ENCODE assay signal across 16 mouse cellular contexts in genomic region chr9:48137507-48137906, GRCm38 (mm10). TPM values are rescaled to one million over a fixed set of nuclear protein-coding genes. Genes with fewer than 3 reads are reported as not detected.
A peak's percentile ranks its signal among the peaks of the same experiment; 100 is the strongest.
DNase-seq lines count a peak whose midpoint lies in the region; ATAC-seq and TF ChIP-seq lines count a peak whose summit lies in the region.
"Had no signal": no experiment of that assay in that cellular context is flagged by ENCODE, and none has a peak within 500 bp of the region (broad histone marks: within the 10 kb centered on the region; RNA-seq: fewer than 3 reads in every experiment).

No protein-coding gene starts in this region.

- 0 out of 2 replicates have a peak, but pooled peaks cover 3% of the 10 kb centered on the region for H3K27me3 ChIP-seq in limb, embryonic 11.5 days (ENCODE audit: control insufficient read depth, insufficient read depth, low read length)
- H3K27me3 ChIP-seq in limb, embryonic 10.5 days (ENCODE audit: low read depth, poor library complexity, severe bottlenecking) = peaks cover 33% of the 10 kb centered on the region; the same call in 1 of the 2 replicates
- peaks cover 74% of the 10 kb centered on the region for H3K27me3 ChIP-seq in midbrain, embryonic 10.5 days (ENCODE audit: low read depth, poor library complexity, severe bottlenecking)
- H3K27me3 ChIP-seq: limb, embryonic 15.5 days had no signal

- no peak for ATAC-seq in limb, embryonic 11.5 days (ENCODE audit: insufficient number of reproducible peaks, low FRiP score, low TSS enrichment, low read depth)
- ATAC-seq: intestine, postnatal 0 days had no signal

- DNase-seq in limb, embryonic 11.5 days (ENCODE audit: low spot score) = peak; percentile 44
- no peak for DNase-seq in limb, embryonic 10.5 days (ENCODE audit: low spot score)
- peak; percentile 44 for DNase-seq in ES-E14 (ENCODE audit: low read depth, low spot score)
- peak; percentile 55 for DNase-seq in adipocyte (ENCODE audit: low spot score)
- DNase-seq in hindlimb bud, embryonic 11.5 days (ENCODE audit: extremely low spot score, low read depth, low spot score) = peak; percentile 33
- DNase-seq in left cerebral cortex, postnatal 4 days = no peak
- no peak for DNase-seq in layer of hippocampus, postnatal 36 days
- no peak for DNase-seq in midbrain, embryonic 10.5 days (ENCODE audit: low spot score)
- DNase-seq: cerebellum, postnatal 25 days; heart, adult 11 months; heart, postnatal 14 days; right cerebral cortex, postnatal 25 days had no signal

- intact Hi-C loops in left cerebral cortex, postnatal 4 days (cut with DNase I) = no loop called here

- no peak overlapping the region for H3K4me2 ChIP-seq in limb, embryonic 11.5 days (ENCODE audit: low read depth, severe bottlenecking)
- H3K4me2 ChIP-seq: limb, embryonic 15.5 days had no signal

- no peaks in the 10 kb centered on the region for H3K4me1 ChIP-seq in limb, embryonic 11.5 days (ENCODE audit: control insufficient read depth, insufficient read depth, low read length)
- H3K4me1 ChIP-seq in limb, embryonic 10.5 days = peaks cover 17% of the 10 kb centered on the region
- no peaks in the 10 kb centered on the region for H3K4me1 ChIP-seq in ES-E14 (ENCODE audit: control insufficient read depth in 2 of 2, insufficient read depth in 2 of 2, low read length in 2 of 2, poor library complexity in 1 of 2)
- peaks cover 19% of the 10 kb centered on the region for H3K4me1 ChIP-seq in midbrain, embryonic 10.5 days
- H3K4me1 ChIP-seq: limb, embryonic 15.5 days had no signal

- H3K36me3 ChIP-seq in limb, embryonic 11.5 days (ENCODE audit: control insufficient read depth, insufficient read depth, low read length) = no peaks in the 10 kb centered on the region
- H3K36me3 ChIP-seq in limb, embryonic 10.5 days = no peaks in the 10 kb centered on the region
- H3K36me3 ChIP-seq in ES-E14 (ENCODE audit: control insufficient read depth, insufficient read depth, low read length, poor library complexity, severe bottlenecking) = no peaks in the 10 kb centered on the region
- H3K36me3 ChIP-seq in midbrain, embryonic 10.5 days = no peaks in the 10 kb centered on the region
- H3K36me3 ChIP-seq: G1E; limb, embryonic 15.5 days had no signal

- no peaks in the 10 kb centered on the region for H3K9me3 ChIP-seq in limb, embryonic 11.5 days (ENCODE audit: control insufficient read depth, low read length)
- H3K9me3 ChIP-seq in limb, embryonic 10.5 days (replicated peaks) = no peaks in the 10 kb centered on the region
- H3K9me3 ChIP-seq in ES-E14 (ENCODE audit: control insufficient read depth, insufficient read depth, low read depth, low read length) = no peaks in the 10 kb centered on the region
- H3K9me3 ChIP-seq in midbrain, embryonic 10.5 days (replicated peaks) = no peaks in the 10 kb centered on the region
- H3K9me3 ChIP-seq: G1E; limb, embryonic 15.5 days had no signal

- no peak overlapping the region for H3K9ac ChIP-seq in limb, embryonic 11.5 days (ENCODE audit: low read length)
- no peak overlapping the region for H3K9ac ChIP-seq in ES-E14 (ENCODE audit: insufficient read depth, low read depth, low read length, poor library complexity, severe bottlenecking)
- H3K9ac ChIP-seq: limb, embryonic 15.5 days had no signal

- 28% methylated on average over 3 of the region's 3 CpGs for WGBS in limb, embryonic 11.5 days
- 37% methylated on average over 3 of the region's 3 CpGs for WGBS in limb, embryonic 10.5 days
- 53% methylated on average over 3 of the region's 3 CpGs for WGBS in midbrain, embryonic 10.5 days

- H3K4me3 ChIP-seq in limb, embryonic 11.5 days (ENCODE audit: low read depth, low read length) = no peak overlapping the region
- H3K4me3 ChIP-seq in limb, embryonic 10.5 days = no peak overlapping the region
- no peak overlapping the region for H3K4me3 ChIP-seq in ES-E14 (ENCODE audit: insufficient read depth in 1 of 2, low read depth in 1 of 2, low read length in 2 of 2, poor library complexity in 1 of 2, severe bottlenecking in 1 of 2)
- no peak overlapping the region for H3K4me3 ChIP-seq in midbrain, embryonic 10.5 days
- H3K4me3 ChIP-seq: limb, embryonic 15.5 days had no signal

- in situ Hi-C loops in ES-E14 (cut with MboI; ENCODE audit: low sequenced_read_pairs in 2 of 2, unreplicated experiment in 2 of 2) = no loop called here

- no peak overlapping the region for H3K27ac ChIP-seq in limb, embryonic 11.5 days (replicated peaks; ENCODE audit: low read depth, low read length)
- H3K27ac ChIP-seq in limb, embryonic 10.5 days = no peak overlapping the region
- H3K27ac ChIP-seq in ES-E14 (ENCODE audit: insufficient read depth, low read depth, low read length, poor library complexity, severe bottlenecking) = no peak overlapping the region
- H3K27ac ChIP-seq in midbrain, embryonic 10.5 days (replicated peaks) = no peak overlapping the region
- H3K27ac ChIP-seq: limb, embryonic 15.5 days; macrophage had no signal

TF ChIP-seq in ES-E14, 5 proteins besides CTCF, POLR2A, EP300 and RAD21:
- TF ChIP-seq ZC3H11A (IDR thresholded peaks at IDR 0.05; ENCODE audit: borderline replicate concordance, low read depth, low read length) (no peak), HCFC1 (IDR thresholded peaks at IDR 0.05; ENCODE audit: borderline replicate concordance, insufficient read depth, low read length) (no peak), ZNF384 (IDR thresholded peaks at IDR 0.05; ENCODE audit: low read depth, low read length) (no peak), MAFK (IDR thresholded peaks at IDR 0.05; ENCODE audit: insufficient read depth, low read depth, low read length) (no peak), CHD2 (IDR thresholded peaks at IDR 0.05; ENCODE audit: low read depth, low read length) (no peak)
TF ChIP-seq in ES-E14: peak in this region for 0.

RNA-seq across cellular contexts. Expression of gene Nxpe4, which starts 24.3 kb away (rescaled TPM):
- 5.6 and 7.0 TPM in 2 replicates for polyA plus RNA-seq in limb, embryonic 11.5 days (2014; fragmentation: Nextera tagmentation; extraction: Ambion mirVana)
- 4.8 and 5.6 TPM in 2 replicates for polyA plus RNA-seq in limb, embryonic 10.5 days (2016; fragmentation: Nextera tagmentation; extraction: Ambion mirVana)
- total RNA-seq in ES-E14 (2012; rRNA removed) = 0.69 and 0.94 TPM in 2 replicates
- 10 to 100 TPM; 10.4 to 10.8 TPM for total RNA-seq in left cerebral cortex, postnatal 4 days (2021)
- total RNA-seq in layer of hippocampus, postnatal 36 days (2021) = 1 to 10 TPM; 8.1 to 8.4 TPM
- 5.3 and 6.2 TPM in 2 replicates for polyA plus RNA-seq in midbrain, embryonic 10.5 days (2016; fragmentation: Nextera tagmentation; extraction: Ambion mirVana)

Comparison
In these comparisons a context has a peak if more than half of its experiments do, and no peak if none do; other contexts are left out.
1. DNase-seq: peak in limb, embryonic 11.5 days (single experiment), ES-E14 (single experiment), adipocyte (single experiment) and hindlimb bud, embryonic 11.5 days (single experiment); none in limb, embryonic 10.5 days (single experiment), left cerebral cortex, postnatal 4 days (single experiment), layer of hippocampus, postnatal 36 days (0 of 2) and midbrain, embryonic 10.5 days (single experiment).